Mouse (Mus musculus): ENCODE data around the gene Ppfia2.

GRCm38 (mm10) chr10:106858106-106858505 lies 388.0 kb downstream of the Ppfia2 start:
- TF ChIP-seq POLR2A (IDR thresholded peaks at IDR 0.05; ENCODE audit: borderline replicate concordance, control insufficient read depth, low read depth, low read length) (no peak), CTCF (IDR thresholded peaks at IDR 0.05; ENCODE audit: control insufficient read depth, insufficient read depth, low read length) (no peak)
